Mouse (Mus musculus) heart, embryonic 10.5 days (tissue): ENCODE results near the gene Aldh1a1. TPM values are rescaled to one million over a fixed set of nuclear protein-coding genes. Genes with fewer than 3 reads are reported as not detected.

Experiments used
- DNase-seq: peaks from one replicate; pipeline ENCODE4 v3.0.0-alpha.2; 2017; ENCODE audit warnings: low spot score
- H3K27ac ChIP-seq: fragments of 300-500 bp; sonication (generic); 2 replicates; pipeline ENCODE4 v1.5.1; 2016; ENCODE audit warnings: mild to moderate bottlenecking
- H3K27me3 ChIP-seq: fragments of 300-500 bp; sonication (generic); 2 replicates; pipeline ENCODE4 v1.6.1; 2016; ENCODE audit warnings: mild to moderate bottlenecking; ENCODE audit not compliant: poor library complexity, insufficient read depth, severe bottlenecking
- H3K36me3 ChIP-seq: fragments of 300-500 bp; sonication (generic); 2 replicates; pipeline ENCODE4 v1.6.1; 2016; ENCODE audit warnings: mild to moderate bottlenecking, moderate library complexity
- H3K4me1 ChIP-seq: fragments of 300-500 bp; sonication (generic); 2 replicates; pipeline ENCODE4 v1.6.1; 2016; ENCODE audit warnings: mild to moderate bottlenecking
- H3K4me3 ChIP-seq: fragments of 300-500 bp; sonication (generic); 2 replicates; pipeline ENCODE4 v1.5.1; 2016; ENCODE audit warnings: mild to moderate bottlenecking, moderate library complexity
- H3K9me3 ChIP-seq: fragments of 300-500 bp; sonication (generic); 2 replicates; pipeline ENCODE4 v1.6.1; 2016; ENCODE audit warnings: mild to moderate bottlenecking, moderate library complexity
- WGBS: fragments of 180-500 bp; shearing (Covaris S2); methylation state at CpG from one replicate; pipeline ENCODE4 v1.1.7; 2016; 5-methylcytosine and 5-hydroxymethylcytosine counted together
- polyA plus RNA-seq: library from polyadenylated mRNA; unstranded; fragments of >200 nt; fragmentation: Nextera tagmentation; extraction: Ambion mirVana; gene quantifications from 2 replicates; pipeline ENCODE4 v1.2.1, GENCODE M21; 2016

Gene Aldh1a1
- polyA plus RNA-seq, result 9.7 and 10.4 TPM in 2 replicates

GRCm38 (mm10) chr19:20492491-20492890, at the start of gene Aldh1a1:
Gene Aldh1a1, plus strand, starts transcription at chr19:20492715.
- no peak for DNase-seq
- no peaks in the 10 kb centered on the region for H3K36me3 ChIP-seq
- no peaks in the 10 kb centered on the region for H3K4me1 ChIP-seq
- WGBS, result 71% methylated on average over 2 of the region's 2 CpGs
- no peaks in the 10 kb centered on the region for H3K9me3 ChIP-seq
- no peaks in the 10 kb centered on the region for H3K27me3 ChIP-seq
- H3K4me3 ChIP-seq, result no peak within 1 kb of the TSS
- H3K27ac ChIP-seq, result no peak within 1 kb of the TSS

- WGBS, result 61% methylated on average over 2 of the region's 2 CpGs
- no peaks in the 10 kb centered on the region for H3K36me3 ChIP-seq
- no peak for DNase-seq
- H3K27ac ChIP-seq, result no peak overlapping the region
- H3K27me3 ChIP-seq, result no peaks in the 10 kb centered on the region
- H3K4me1 ChIP-seq, result no peaks in the 10 kb centered on the region
- H3K4me3 ChIP-seq, result no peak overlapping the region
- H3K9me3 ChIP-seq, result no peaks in the 10 kb centered on the region
Measured at GRCm38 (mm10) chr19:20447807-20448206, 44.7 kb upstream of the Aldh1a1 start.

- Histone ChIP-seq H3K4me3 (no peak overlapping the region), H3K27ac (no peak overlapping the region), H3K27me3 (no peaks in the 10 kb centered on the region), H3K36me3 (no peaks in the 10 kb centered on the region), H3K4me1 (no peaks in the 10 kb centered on the region), H3K9me3 (no peaks in the 10 kb centered on the region)
- no peak for DNase-seq
Measured at GRCm38 (mm10) chr19:20449546-20449945, 43.0 kb upstream of the Aldh1a1 start.

DNA sequence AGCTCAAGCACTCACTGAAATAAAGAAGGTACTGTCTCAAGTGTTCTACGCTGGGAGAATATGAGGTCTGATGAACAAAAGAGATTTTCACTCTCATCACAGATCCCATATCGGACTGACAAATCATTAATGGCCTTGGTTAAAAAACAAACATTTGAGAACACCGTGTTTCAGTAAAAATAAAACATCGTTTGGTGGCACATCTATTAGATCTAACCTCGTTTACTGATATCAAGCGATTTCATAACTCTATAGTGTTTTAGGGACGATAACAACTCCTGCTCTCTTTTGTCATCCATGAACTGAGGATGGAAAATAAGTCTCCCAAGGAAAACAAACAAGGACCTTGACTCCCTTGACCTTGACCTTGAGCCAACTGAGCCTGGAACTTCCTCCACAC, 41.5 kb upstream of the Aldh1a1 start:
- no peak overlapping the region for H3K27ac ChIP-seq
- no peak overlapping the region for H3K4me3 ChIP-seq
- no peaks in the 10 kb centered on the region for H3K9me3 ChIP-seq
- no peak for DNase-seq
- 80% methylated on average over 7 of the region's 7 CpGs for WGBS
- no peaks in the 10 kb centered on the region for H3K4me1 ChIP-seq
- H3K36me3 ChIP-seq, result no peaks in the 10 kb centered on the region
- H3K27me3 ChIP-seq, result no peaks in the 10 kb centered on the region

DNA sequence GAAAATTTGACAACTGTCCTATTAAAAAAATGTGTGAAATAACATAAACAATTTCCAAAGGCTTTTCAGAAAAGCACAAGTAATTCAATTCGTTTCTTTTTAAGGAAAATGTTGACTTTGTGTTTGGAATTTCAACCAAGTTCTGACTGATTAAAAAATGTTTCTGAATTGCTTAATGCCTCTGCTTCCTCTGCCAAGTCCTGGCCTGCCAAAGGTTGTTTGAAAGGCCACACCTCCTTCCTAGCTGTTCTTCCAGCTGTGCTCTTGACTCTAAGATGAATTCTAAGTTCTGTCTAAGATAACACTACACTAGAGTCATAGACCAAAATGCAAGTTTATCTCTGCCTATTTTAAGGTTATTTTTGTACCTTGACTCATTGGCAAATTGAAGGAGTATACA, 8.0 kb upstream of the Aldh1a1 start:
- no peaks in the 10 kb centered on the region for H3K9me3 ChIP-seq
- no peak for DNase-seq

GRCm38 (mm10) chr19:20491950-20492349, 565 bp upstream of the Aldh1a1 start:
- DNase-seq, result no peak
- no peaks in the 10 kb centered on the region for H3K9me3 ChIP-seq
- 70% methylated on average over 4 of the region's 4 CpGs for WGBS
- no peaks in the 10 kb centered on the region for H3K36me3 ChIP-seq
- no peaks in the 10 kb centered on the region for H3K4me1 ChIP-seq
- H3K4me3 ChIP-seq, result no peak overlapping the region
- no peak overlapping the region for H3K27ac ChIP-seq
- H3K27me3 ChIP-seq, result no peaks in the 10 kb centered on the region

More for the DNA sequence above, 8.0 kb upstream of the Aldh1a1 start:
- Histone ChIP-seq H3K4me1 (no peaks in the 10 kb centered on the region), H3K36me3 (no peaks in the 10 kb centered on the region), H3K27ac (no peak overlapping the region), H3K27me3 (no peaks in the 10 kb centered on the region), H3K4me3 (no peak overlapping the region)
- WGBS, result 56% methylated on average over 1 of the region's 1 CpGs

- DNase-seq, result no peak
- Histone ChIP-seq H3K27me3 (no peaks in the 10 kb centered on the region), H3K4me3 (no peak overlapping the region), H3K4me1 (no peaks in the 10 kb centered on the region), H3K9me3 (no peaks in the 10 kb centered on the region), H3K27ac (no peak overlapping the region), H3K36me3 (no peaks in the 10 kb centered on the region)
Measured at GRCm38 (mm10) chr19:20496476-20496875, 4.0 kb downstream of the Aldh1a1 start.

GRCm38 (mm10) chr19:20505359-20505758, 12.8 kb downstream of the Aldh1a1 start:
- H3K4me3 ChIP-seq, result no peak overlapping the region
- no peaks in the 10 kb centered on the region for H3K27me3 ChIP-seq
- H3K4me1 ChIP-seq, result no peaks in the 10 kb centered on the region
- no peak overlapping the region for H3K27ac ChIP-seq
- H3K36me3 ChIP-seq, result no peaks in the 10 kb centered on the region
- DNase-seq, result no peak
- H3K9me3 ChIP-seq, result no peaks in the 10 kb centered on the region

- no peaks in the 10 kb centered on the region for H3K4me1 ChIP-seq
- WGBS, result 78% methylated on average over 9 of the region's 9 CpGs
- H3K9me3 ChIP-seq, result no peaks in the 10 kb centered on the region
- DNase-seq, result no peak
- H3K4me3 ChIP-seq, result no peak overlapping the region
- no peak overlapping the region for H3K27ac ChIP-seq
- H3K36me3 ChIP-seq, result no peaks in the 10 kb centered on the region
- no peaks in the 10 kb centered on the region for H3K27me3 ChIP-seq
Measured at GRCm38 (mm10) chr19:20506936-20507615, 14.6 kb downstream of the Aldh1a1 start.

- no peak for DNase-seq
- WGBS, result 53% methylated on average over 4 of the region's 4 CpGs
Measured at GRCm38 (mm10) chr19:20508609-20509008, 16.1 kb downstream of the Aldh1a1 start.

GRCm38 (mm10) chr19:20511971-20512370, 19.5 kb downstream of the Aldh1a1 start:
- Histone ChIP-seq H3K27ac (no peak overlapping the region), H3K36me3 (no peaks in the 10 kb centered on the region), H3K4me1 (no peaks in the 10 kb centered on the region), H3K9me3 (no peaks in the 10 kb centered on the region), H3K4me3 (no peak overlapping the region), H3K27me3 (no peaks in the 10 kb centered on the region)
- DNase-seq, result no peak
- WGBS, result 88% methylated on average over 2 of the region's 2 CpGs

More at GRCm38 (mm10) chr19:20508609-20509008, 16.1 kb downstream of the Aldh1a1 start:
- Histone ChIP-seq H3K36me3 (no peaks in the 10 kb centered on the region), H3K4me1 (no peaks in the 10 kb centered on the region), H3K9me3 (no peaks in the 10 kb centered on the region), H3K27me3 (no peaks in the 10 kb centered on the region), H3K27ac (no peak overlapping the region), H3K4me3 (no peak overlapping the region)

DNA sequence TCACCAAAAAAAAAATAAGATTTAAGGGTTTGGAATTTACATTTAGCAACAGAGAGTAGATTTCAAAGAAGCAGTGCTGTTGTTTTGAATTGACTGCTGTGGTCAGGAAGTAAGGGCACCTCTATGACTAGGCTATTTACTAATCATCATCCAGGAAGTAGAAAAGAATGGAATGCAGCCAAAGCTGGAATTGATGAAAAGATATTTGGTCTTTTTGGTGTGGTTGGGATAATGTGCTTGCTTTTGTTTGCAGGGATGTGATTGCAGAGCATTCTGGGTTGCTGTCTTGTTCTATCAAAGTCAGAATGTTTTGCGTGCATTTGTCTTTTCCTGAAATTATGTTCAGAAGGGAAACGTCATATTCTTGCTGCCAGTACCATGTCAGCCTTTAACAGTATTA, 20.7 kb downstream of the Aldh1a1 start:
- H3K4me3 ChIP-seq, result no peak overlapping the region

DNA sequence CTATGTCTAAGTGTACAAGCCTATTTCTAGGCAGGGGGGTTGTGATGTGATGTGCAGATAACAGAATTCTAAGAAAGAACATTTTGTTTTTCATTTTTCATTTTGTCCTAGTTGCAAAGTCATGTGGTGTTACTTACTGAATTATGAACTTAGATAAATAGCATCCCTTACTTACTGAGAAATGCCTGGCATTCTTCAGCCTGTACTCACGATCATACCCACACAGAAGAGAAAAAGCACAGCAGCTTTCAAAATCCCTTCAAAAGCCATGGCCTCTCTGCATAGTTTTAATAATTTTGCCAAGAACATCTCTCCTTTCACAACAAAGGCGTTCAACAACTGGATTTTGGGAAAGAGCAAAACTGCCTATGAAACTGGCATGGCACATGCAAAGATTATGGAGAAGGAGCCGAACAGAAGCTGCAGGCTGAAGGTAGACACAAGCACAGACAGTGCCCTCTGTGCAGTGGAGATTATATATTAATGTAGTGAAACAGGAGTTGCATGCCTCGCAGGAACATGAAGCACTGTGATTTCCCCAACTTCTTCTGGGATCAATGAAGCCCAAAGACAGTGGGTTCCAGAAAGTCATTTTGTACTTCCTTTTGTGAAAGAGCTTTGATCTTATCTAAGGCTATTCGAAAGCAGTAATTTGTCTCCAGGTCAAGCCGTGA, 21.3 kb downstream of the Aldh1a1 start:
- no peaks in the 10 kb centered on the region for H3K27me3 ChIP-seq
- WGBS, result 71% methylated on average over 6 of the region's 6 CpGs
- no peak for DNase-seq
- H3K4me3 ChIP-seq, result no peak overlapping the region
- no peak overlapping the region for H3K27ac ChIP-seq
- H3K4me1 ChIP-seq, result no peaks in the 10 kb centered on the region
- no peaks in the 10 kb centered on the region for H3K36me3 ChIP-seq
- H3K9me3 ChIP-seq, result no peaks in the 10 kb centered on the region

More for the DNA sequence above, 20.7 kb downstream of the Aldh1a1 start:
- H3K27ac ChIP-seq, result no peak overlapping the region
- no peaks in the 10 kb centered on the region for H3K36me3 ChIP-seq
- H3K9me3 ChIP-seq, result no peaks in the 10 kb centered on the region
- DNase-seq, result no peak
- H3K4me1 ChIP-seq, result no peaks in the 10 kb centered on the region
- 90% methylated on average over 2 of the region's 2 CpGs for WGBS
- H3K27me3 ChIP-seq, result no peaks in the 10 kb centered on the region
